Mouse (Mus musculus) adrenal gland (tissue): Measurements from ENCODE around the gene Gm49358.

Experiments
- intact Hi-C: fragments of 180-260 bp; cut with DNase I; formaldehyde crosslinking; loops from one replicate; pipeline ENCODE4 v1.15.1; 2025
- long read RNA-seq, 2 experiments: library from polyadenylated mRNA; unstranded; transcript quantifications; one replicate each; pipeline ENCODE4 v2.0.0; 2020; ENCODE audit warnings: borderline replicate concordance in 1 of 2; ENCODE audit not compliant: insufficient replicate concordance in 1 of 2

Gene Gm49358
- long read RNA-seq, experiment 1, result 0 reads
- long read RNA-seq, experiment 2, result 0 reads

- intact Hi-C loops, result no loop called here
These were observed at the start of gene Gm49358 for GRCm38 (mm10) chr10:86763672-86764071. Gene Gm49358 (plus strand): TSS chr10:86763972.

GRCm38 (mm10) chr10:86727548-86727980, 36.2 kb upstream of the Gm49358 start:
- intact Hi-C loops, result no loop called here

- intact Hi-C loops, result no loop called here
These were observed 35.6 kb upstream of the Gm49358 start for GRCm38 (mm10) chr10:86728176-86728575.

- intact Hi-C loops, result loop anchor here (2.0 to 5.0 kb wide), 3 partner anchors 24 to 259 kb away; no protein-coding TSS in a partner anchor
These were observed 32.8 kb upstream of the Gm49358 start for GRCm38 (mm10) chr10:86730823-86731499.

DNA sequence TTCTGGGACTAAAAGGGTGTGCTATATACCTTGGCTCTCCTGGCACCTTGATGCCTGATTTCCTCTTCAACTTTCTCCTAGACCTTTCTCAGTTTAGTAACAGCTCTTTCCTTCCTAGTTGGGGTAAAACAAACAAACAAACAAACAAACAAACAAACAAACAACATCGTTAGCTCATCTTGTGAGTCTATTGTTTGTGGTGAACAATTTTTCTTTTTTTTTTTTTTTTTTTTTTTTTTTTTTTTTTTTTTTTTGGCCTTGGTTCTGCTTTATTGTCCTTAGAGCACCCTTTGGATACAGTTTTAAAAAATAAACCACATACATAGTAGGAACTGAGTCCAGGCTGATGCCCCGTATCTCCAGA, 32.3 kb upstream of the Gm49358 start:
- intact Hi-C loops, result loop anchor here (2.0 to 5.0 kb wide), 3 partner anchors 25 to 259 kb away; no protein-coding TSS in a partner anchor

DNA sequence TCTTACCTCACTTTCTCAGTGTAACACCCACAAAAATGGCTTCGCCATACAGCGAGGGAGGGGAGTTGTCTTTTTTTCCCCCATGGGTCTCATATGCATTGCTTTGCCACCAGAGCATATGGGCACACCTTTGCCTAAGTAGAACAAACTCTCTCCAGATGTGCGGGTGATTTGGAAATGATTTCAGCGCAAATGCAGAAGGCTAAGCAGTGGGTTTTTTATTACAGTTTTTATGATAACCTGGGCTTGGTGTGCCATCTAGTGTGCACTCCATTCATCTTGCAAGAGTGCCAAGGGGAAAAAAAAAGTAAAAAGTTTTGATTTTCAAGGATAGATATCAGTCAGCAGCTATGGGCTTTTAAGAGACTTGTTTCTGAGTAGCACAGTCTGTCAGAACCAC, 28.7 kb upstream of the Gm49358 start:
- intact Hi-C loops, result no loop called here

GRCm38 (mm10) chr10:86742918-86743317, 20.9 kb upstream of the Gm49358 start:
- intact Hi-C loops, result no loop called here

- intact Hi-C loops, result no loop called here
These were observed 19.5 kb upstream of the Gm49358 start for GRCm38 (mm10) chr10:86744306-86744705.

DNA sequence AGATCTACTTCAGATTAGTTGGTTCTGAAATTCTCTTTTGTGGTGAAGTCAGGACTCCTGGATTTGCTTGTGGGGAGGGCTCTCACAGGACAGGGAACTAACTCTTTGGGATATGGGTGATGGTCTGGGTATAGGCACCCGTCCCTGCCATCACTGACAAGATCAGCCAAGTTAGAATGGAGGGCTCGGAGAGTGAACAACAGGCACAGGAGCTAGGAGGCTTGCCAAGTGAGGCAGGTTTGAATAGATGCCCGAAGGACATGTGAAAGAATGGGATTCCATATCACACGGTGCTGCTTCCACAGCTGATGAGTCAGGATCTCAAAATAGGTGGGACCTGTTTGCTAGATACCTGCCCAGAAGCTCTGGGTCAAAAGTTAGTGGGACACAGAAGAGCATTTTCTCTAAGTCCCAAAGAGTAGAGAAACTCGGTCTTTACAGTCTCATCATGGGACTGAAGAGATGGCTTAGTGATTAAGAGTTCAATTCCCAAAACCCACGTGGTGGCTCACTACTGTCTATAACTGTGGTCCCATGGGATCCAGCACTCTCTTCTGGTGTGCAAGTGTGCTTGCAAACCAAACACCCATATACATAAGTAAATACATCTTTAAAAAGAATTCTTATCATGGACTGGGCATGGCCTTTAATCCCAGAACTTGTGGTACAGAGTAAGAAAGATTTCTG, 7.8 kb upstream of the Gm49358 start:
- intact Hi-C loops, result no loop called here

- intact Hi-C loops, result no loop called here
These were observed 6.0 kb upstream of the Gm49358 start for GRCm38 (mm10) chr10:86757724-86758123.

DNA sequence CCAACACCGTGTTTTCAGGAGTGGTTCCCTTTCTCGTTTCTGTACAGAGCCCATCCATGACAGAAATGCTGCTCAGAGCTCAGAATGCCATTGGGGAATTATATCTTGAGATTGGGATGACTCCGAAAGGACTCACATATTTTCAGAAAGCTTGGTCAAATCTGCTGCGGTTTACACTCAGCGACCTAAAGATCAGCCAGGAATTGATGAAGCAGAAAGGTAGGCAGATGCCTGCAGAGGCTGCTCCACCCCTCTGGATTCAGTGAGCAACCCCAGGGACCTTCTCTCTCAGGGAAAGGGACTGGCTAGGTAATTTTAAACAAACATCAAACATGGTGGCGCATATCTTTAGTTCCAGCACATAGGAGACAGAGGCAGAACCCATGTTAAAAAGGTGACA, 5.6 kb upstream of the Gm49358 start:
- intact Hi-C loops, result no loop called here

DNA sequence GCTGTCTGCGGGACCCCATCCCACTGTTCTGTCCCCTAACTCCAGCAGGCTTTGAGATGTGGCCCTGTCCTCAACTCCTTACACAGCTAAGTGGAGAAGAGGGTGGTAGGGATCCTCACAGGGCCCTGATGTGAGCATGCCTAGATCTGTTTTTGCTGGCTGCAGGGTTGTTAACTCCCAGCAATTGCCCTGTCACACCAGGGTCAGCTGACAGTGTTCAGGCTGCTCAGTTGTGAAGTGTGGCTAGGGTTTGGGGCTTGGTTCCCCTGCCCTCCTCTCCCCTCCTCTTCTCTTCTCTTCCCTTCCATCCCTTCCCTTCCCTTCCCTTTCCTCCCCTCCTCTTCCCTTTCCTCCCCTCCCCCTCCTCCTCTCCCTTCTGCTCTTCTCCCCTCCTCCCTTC, 2.5 kb upstream of the Gm49358 start:
- intact Hi-C loops, result no loop called here

DNA sequence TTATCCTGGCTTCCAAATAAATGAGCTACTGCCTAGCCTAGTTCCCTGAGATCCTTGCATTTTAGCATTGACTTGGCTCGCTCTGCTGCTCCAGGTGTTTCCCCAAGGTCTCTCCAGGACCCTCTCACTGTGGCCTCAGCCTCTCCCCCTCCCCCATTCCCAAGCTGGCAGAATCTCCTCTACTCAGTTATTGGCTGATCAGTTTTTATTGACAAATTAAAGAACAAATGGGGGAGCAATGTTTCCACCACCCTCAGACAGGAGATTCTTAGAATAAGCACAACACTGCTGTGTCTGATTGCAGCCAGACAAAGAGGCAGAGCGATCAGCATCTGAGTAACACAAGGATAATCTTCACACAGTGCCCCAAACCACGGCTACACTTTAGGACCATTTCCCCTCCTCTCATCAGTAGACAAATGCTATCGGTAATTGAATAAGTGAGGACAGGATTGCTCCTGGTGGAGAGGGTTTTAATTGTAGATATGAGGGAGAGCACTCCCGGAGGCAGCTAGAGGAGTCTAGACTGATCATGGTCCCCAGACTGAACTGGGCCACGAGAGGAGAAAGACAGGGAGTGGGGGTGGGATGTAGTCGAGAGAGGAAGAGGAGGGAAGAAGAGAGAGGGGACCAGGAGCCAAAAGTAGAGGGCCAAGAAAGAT, 1.9 kb upstream of the Gm49358 start:
- intact Hi-C loops, result no loop called here

DNA sequence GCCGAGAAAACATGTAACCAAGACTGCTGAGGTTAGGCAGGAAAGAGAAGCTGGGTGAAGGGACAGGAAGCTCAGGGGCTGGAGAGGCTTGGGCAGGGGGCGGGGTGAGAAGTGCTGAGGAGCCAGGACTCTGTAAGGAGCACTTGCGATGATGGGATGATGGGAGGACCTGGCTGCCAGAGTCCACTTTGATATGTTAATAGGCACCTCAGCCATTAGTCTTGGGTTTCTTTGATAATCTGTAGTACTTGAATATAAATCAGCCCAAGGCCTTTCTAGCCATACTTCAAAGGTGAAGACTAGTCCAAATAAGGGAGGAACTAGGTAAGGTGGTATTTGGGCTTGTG, 1.4 kb upstream of the Gm49358 start:
- intact Hi-C loops, result no loop called here

GRCm38 (mm10) chr10:86765344-86765966, 1.7 kb downstream of the Gm49358 start:
- intact Hi-C loops, result no loop called here

GRCm38 (mm10) chr10:86769216-86769615, 5.4 kb downstream of the Gm49358 start:
- intact Hi-C loops, result no loop called here

- intact Hi-C loops, result no loop called here
These were observed 6.0 kb downstream of the Gm49358 start for GRCm38 (mm10) chr10:86769797-86770196.

GRCm38 (mm10) chr10:86771701-86772100, 7.9 kb downstream of the Gm49358 start:
- intact Hi-C loops, result no loop called here

GRCm38 (mm10) chr10:86772231-86772631, 8.5 kb downstream of the Gm49358 start:
- intact Hi-C loops, result no loop called here

DNA sequence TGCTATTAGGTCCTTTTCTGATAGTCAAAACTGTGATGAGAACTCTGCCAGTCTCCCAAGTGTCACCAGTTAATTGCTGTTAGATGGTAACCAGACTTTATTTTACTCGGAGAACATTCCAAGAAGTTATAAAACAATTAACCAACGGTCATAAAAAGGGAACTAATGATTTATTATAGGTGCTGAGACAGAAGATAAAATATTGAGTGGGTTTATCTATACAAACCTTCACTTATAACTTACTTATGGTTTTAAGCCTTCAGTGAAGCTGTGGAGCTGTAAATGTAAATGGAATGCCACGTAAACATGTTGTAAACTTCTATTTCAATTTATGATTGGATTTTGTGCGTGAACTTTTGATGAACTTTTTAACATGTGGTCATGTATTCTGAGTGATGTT, 9.6 kb downstream of the Gm49358 start:
- intact Hi-C loops, result no loop called here

DNA sequence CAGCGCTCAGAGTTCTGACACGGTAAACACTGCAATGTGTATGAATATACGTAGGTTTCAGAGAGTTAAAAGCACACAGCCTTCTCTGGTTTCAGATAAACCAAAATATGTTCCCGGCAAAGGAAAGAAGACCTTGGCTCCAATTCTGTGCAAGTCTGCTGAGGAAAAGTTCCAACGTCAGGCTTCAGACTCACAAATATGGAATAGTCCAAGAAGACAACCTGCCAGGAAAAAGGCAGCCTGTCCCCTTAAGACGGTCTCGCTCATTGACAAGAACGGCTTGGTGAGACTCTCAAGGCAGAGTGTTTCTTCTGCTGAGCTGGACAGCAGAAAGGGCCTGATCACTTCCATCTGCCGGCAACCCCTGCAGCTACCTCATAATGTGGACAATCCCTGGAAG, 12.5 kb downstream of the Gm49358 start:
- intact Hi-C loops, result loop anchor here (5.0 kb wide), 1 partner anchor 41 kb away; no protein-coding TSS in a partner anchor
